Mouse (Mus musculus) lung, postnatal 0 days (tissue): Measurements from ENCODE around the gene Gnb5. TPM values are rescaled to one million over a fixed set of nuclear protein-coding genes. Genes with fewer than 3 reads are reported as not detected.
A peak's percentile ranks its signal among the peaks of the same experiment; 100 is the strongest.

ENCODE experiments used
- ATAC-seq: fragments of 200-750 bp; cut with Nextera tagmentation; 2 replicates; pipeline ENCODE4 v1.8.0; 2017; ENCODE audit warnings: moderate library complexity
- DNase-seq: peaks from one replicate; pipeline ENCODE4 v3.0.0-alpha.2; 2016; ENCODE audit warnings: low spot score
- H3K27ac ChIP-seq: fragments of 300-500 bp; sonication (generic); 2 replicates; pipeline ENCODE4 v1.5.1; 2014; ENCODE audit warnings: antibody characterized with exemption, mild to moderate bottlenecking, low read length, mixed read lengths
- H3K27me3 ChIP-seq: fragments of 300-500 bp; sonication (generic); replicated peaks from 2 replicates; pipeline ENCODE4 v1.6.1; 2014; ENCODE audit warnings: low read length, mixed read lengths; ENCODE audit not compliant: insufficient read depth
- H3K36me3 ChIP-seq: fragments of 300-500 bp; sonication (generic); 2 replicates; pipeline ENCODE4 v1.6.1; 2014; ENCODE audit warnings: low read length, mixed read lengths; ENCODE audit not compliant: insufficient read depth
- H3K4me1 ChIP-seq: fragments of 300-500 bp; sonication (generic); 2 replicates; pipeline ENCODE4 v1.6.1; 2014; ENCODE audit warnings: antibody characterized with exemption, low read depth, low read length, mixed read lengths; ENCODE audit not compliant: insufficient read depth
- H3K4me2 ChIP-seq: fragments of 300-500 bp; sonication (generic); replicated peaks from 2 replicates; pipeline ENCODE4 v1.6.1; 2014; ENCODE audit warnings: low read depth, mild to moderate bottlenecking, low read length, moderate library complexity, mixed read lengths
- H3K4me3 ChIP-seq: fragments of 300-500 bp; sonication (generic); 2 replicates; pipeline ENCODE4 v1.5.1; 2014; ENCODE audit warnings: low read depth, low read length
- H3K9ac ChIP-seq: fragments of 300-500 bp; sonication (generic); replicated peaks from 2 replicates; pipeline ENCODE4 v1.6.1; 2014; ENCODE audit warnings: low read depth, mild to moderate bottlenecking
- H3K9me3 ChIP-seq: fragments of 300-500 bp; sonication (generic); 2 replicates; pipeline ENCODE4 v1.6.1; 2016; ENCODE audit warnings: low read length, mixed read lengths
- CTCF ChIP-seq: IDR thresholded peaks from 2 replicates; pipeline ENCODE4 v1.5.1; 2016; ENCODE audit warnings: antibody characterized with exemption, mild to moderate bottlenecking
- EP300 ChIP-seq: IDR thresholded peaks from 2 replicates; pipeline ENCODE4 v1.6.1; 2016; ENCODE audit warnings: antibody characterized with exemption, mild to moderate bottlenecking, control low read depth
- WGBS: fragments of 180-500 bp; shearing (Covaris S2); extraction: QIAGEN DNeasy Blood & Tissue Kit; methylation state at CpG from one replicate; pipeline ENCODE4 v1.1.7; 2014; 5-methylcytosine and 5-hydroxymethylcytosine counted together
- polyA plus RNA-seq: library from polyadenylated mRNA; unstranded; fragments of >200 nt; fragmentation: Nextera tagmentation; extraction: Ambion mirVana; gene quantifications from 2 replicates; pipeline ENCODE4 v1.2.1, GENCODE M21; 2015

The Gnb5 gene
- polyA plus RNA-seq, 1 experiment from 2014 or later, result 11.5 TPM

GRCm38 (mm10) chr9:75282179-75282578 is 23.9 kb upstream of the Gnb5 start:
- Histone ChIP-seq H3K4me1 (no peaks in the 10 kb centered on the region), H3K4me2 (no peak overlapping the region), H3K36me3 (0 out of 2 replicates have a peak, but pooled peaks cover 4% of the 10 kb centered on the region), H3K9ac (no peak overlapping the region), H3K27ac (no peak overlapping the region), H3K4me3 (no peak overlapping the region), H3K27me3 (no peaks in the 10 kb centered on the region), H3K9me3 (no peaks in the 10 kb centered on the region)
- ATAC-seq (no peak), DNase-seq (no peak)
- TF ChIP-seq CTCF, result no peak
- no peak for TF ChIP-seq EP300
- WGBS, result 85% methylated on average over 2 of the region's 2 CpGs

DNA sequence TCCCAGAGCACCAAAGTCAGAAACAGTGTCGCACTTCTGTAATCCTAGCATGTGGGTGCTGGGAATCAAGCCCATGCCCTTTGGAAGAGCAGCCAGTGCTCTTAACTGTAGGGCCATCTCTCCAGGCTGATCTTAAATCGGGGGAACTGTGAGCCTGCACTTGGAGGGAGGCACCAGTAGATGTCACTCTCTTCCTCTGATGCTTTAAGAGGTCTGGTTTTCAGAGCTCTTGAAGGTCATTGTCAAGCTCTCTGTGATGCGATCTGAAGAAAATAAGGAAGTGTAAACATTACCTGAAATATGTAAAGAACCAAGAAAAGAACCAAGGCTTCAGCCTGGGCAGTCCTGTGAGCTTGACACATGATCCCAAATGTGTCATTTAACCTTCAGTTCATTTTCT is 23.3 kb upstream of the Gnb5 start:
- Histone ChIP-seq H3K27me3 (no peaks in the 10 kb centered on the region), H3K27ac (no peak overlapping the region), H3K9me3 (no peaks in the 10 kb centered on the region), H3K4me2 (no peak overlapping the region), H3K4me1 (no peaks in the 10 kb centered on the region), H3K4me3 (no peak overlapping the region), H3K36me3 (0 out of 2 replicates have a peak, but pooled peaks cover 6% of the 10 kb centered on the region), H3K9ac (no peak overlapping the region)
- ATAC-seq, result no peak; the same call in 1 of the 2 replicates
- 10% methylated on average over 3 of the region's 3 CpGs for WGBS
- peak; percentile 65 for DNase-seq
- peak; percentile 81 for TF ChIP-seq CTCF
- no peak for TF ChIP-seq EP300

DNA sequence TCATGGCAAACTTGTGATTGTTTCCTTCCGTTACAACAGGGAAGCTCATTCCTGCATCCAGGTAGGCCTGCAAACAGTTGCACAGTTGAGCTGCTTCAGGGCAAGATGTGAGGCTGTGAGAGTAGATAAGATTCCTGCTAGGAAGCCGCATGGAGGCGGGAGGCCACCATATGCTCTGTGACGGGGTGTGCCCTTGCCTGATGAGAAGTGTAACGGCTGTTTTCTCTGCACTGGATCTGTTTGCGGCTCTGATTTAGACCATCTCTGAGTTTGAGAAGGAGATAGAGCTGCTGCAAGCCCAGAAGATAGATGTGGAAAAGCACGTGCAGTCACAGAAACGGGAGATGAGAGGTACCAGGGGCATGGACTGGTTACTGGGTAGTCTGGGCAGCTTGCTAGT is 22.5 kb upstream of the Gnb5 start:
- no peaks in the 10 kb centered on the region for H3K4me1 ChIP-seq
- DNase-seq, result no peak
- H3K9me3 ChIP-seq, result no peaks in the 10 kb centered on the region
- H3K4me3 ChIP-seq, result no peak overlapping the region
- H3K4me2 ChIP-seq, result no peak overlapping the region
- 81% methylated on average over 8 of the region's 8 CpGs for WGBS
- TF ChIP-seq EP300 (no peak), CTCF (no peak)
- no peaks in the 10 kb centered on the region for H3K27me3 ChIP-seq
- no peak for ATAC-seq
- H3K36me3 ChIP-seq, result 0 out of 2 replicates have a peak, but pooled peaks cover 6% of the 10 kb centered on the region
- H3K27ac ChIP-seq, result no peak overlapping the region
- no peak overlapping the region for H3K9ac ChIP-seq

DNA sequence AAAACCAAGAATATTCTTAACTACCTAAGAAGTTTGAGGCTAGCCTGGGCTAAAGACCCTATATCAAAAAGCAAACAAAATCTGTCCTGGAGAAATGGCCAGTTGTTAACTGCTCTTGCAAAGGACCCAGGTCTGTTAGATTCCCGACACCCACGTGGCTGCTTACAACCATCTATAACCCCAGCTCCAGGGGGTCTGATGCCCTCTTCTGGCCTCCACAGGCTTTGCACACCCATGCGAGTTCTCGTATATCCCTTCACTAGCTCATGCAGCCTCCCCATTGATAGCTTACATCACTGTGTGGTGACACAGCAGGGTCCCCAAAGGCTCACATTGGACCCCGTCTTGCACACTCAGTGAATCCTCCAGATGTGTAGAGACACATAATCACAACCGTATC is 20.7 kb upstream of the Gnb5 start:
- ATAC-seq (no peak), DNase-seq (no peak)
- no peak overlapping the region for H3K27ac ChIP-seq
- H3K4me2 ChIP-seq, result no peak overlapping the region
- no peak overlapping the region for H3K9ac ChIP-seq
- no peak overlapping the region for H3K4me3 ChIP-seq
- no peaks in the 10 kb centered on the region for H3K9me3 ChIP-seq
- H3K36me3 ChIP-seq, result 0 out of 2 replicates have a peak, but pooled peaks cover 6% of the 10 kb centered on the region
- H3K4me1 ChIP-seq, result no peaks in the 10 kb centered on the region
- H3K27me3 ChIP-seq, result no peaks in the 10 kb centered on the region
- TF ChIP-seq CTCF (peak; percentile 27; the same call in 1 of the 2 replicates), EP300 (no peak)
- 84% methylated on average over 6 of the region's 6 CpGs for WGBS

DNA sequence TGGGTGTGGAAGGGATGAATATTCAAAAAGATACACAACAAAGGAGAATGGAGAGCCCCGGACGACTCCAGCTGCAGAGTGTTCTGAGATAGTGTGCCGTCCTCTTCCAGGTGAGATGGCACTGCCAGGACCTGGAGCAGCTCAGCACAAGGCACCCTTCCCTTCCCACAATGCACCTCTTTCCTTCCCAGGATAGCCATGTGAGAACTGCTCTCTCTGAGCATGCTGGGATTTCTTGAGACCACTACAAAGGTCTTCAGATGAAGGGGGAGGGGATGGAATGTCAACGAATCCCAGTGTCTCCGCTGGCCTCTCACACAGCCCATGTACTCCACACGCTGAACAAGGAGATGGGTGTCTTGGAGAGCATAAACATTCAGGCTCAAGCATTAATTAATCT is 18.5 kb upstream of the Gnb5 start:
- Histone ChIP-seq H3K27ac (no peak overlapping the region), H3K36me3 (0 out of 2 replicates have a peak, but pooled peaks cover 13% of the 10 kb centered on the region), H3K9ac (no peak overlapping the region), H3K27me3 (no peaks in the 10 kb centered on the region), H3K4me1 (no peaks in the 10 kb centered on the region), H3K4me3 (no peak overlapping the region), H3K9me3 (no peaks in the 10 kb centered on the region), H3K4me2 (no peak overlapping the region)
- ATAC-seq (no peak), DNase-seq (no peak)
- TF ChIP-seq EP300 (no peak), CTCF (no peak)
- WGBS, result 52% methylated on average over 6 of the region's 6 CpGs

GRCm38 (mm10) chr9:75289545-75289944 is 16.5 kb upstream of the Gnb5 start:
- peaks cover 13% of the 10 kb centered on the region; the same call in 1 of the 2 replicates for H3K36me3 ChIP-seq
- no peaks in the 10 kb centered on the region for H3K27me3 ChIP-seq
- TF ChIP-seq EP300, result no peak
- peak; percentile 62 for TF ChIP-seq CTCF
- 0 out of 2 replicates have a peak, but pooled peaks have one; percentile 38 for ATAC-seq
- no peak overlapping the region for H3K9ac ChIP-seq
- no peaks in the 10 kb centered on the region for H3K4me1 ChIP-seq
- peak; percentile 64 for DNase-seq
- no peak overlapping the region for H3K4me3 ChIP-seq
- no peaks in the 10 kb centered on the region for H3K9me3 ChIP-seq
- WGBS, result 45% methylated on average over 4 of the region's 4 CpGs
- H3K27ac ChIP-seq, result no peak overlapping the region
- no peak overlapping the region for H3K4me2 ChIP-seq

- no peak overlapping the region for H3K4me2 ChIP-seq
- H3K27ac ChIP-seq, result no peak overlapping the region
- H3K9ac ChIP-seq, result no peak overlapping the region
- WGBS, result 82% methylated on average over 2 of the region's 2 CpGs
- TF ChIP-seq EP300 (no peak), CTCF (peak; percentile 55)
- peaks cover 4% of the 10 kb centered on the region; the same call in 1 of the 2 replicates for H3K36me3 ChIP-seq
- H3K9me3 ChIP-seq, result no peaks in the 10 kb centered on the region
- DNase-seq, result no peak
- no peak overlapping the region for H3K4me3 ChIP-seq
- no peaks in the 10 kb centered on the region for H3K4me1 ChIP-seq
- ATAC-seq, result no peak
- no peaks in the 10 kb centered on the region for H3K27me3 ChIP-seq
Observed at GRCm38 (mm10) chr9:75299342-75299741, 6.7 kb upstream of the Gnb5 start.
